Mouse (Mus musculus) pancreas, adult 10 weeks (tissue): ENCODE results near the gene Ces2f. TPM values are rescaled to one million over a fixed set of nuclear protein-coding genes. Genes with fewer than 3 reads are reported as not detected.

ENCODE experiments used
- polyA plus RNA-seq: library from polyadenylated mRNA; stranded (reverse); fragments of 350-450 nt; fragmentation: Illumina TruSeq; extraction: RNeasy Lipid Tissue Mini Kit (QIAGEN cat#74804); gene quantifications from one replicate; pipeline ENCODE4 v1.2.3, GENCODE M21; 2015; ENCODE audit warnings: low read depth, low replicate concordance; ENCODE audit not compliant: insufficient read depth

The Ces2f gene
- polyA plus RNA-seq: not detected

GRCm38 (mm10) chr8:104947056-104947455, at the start of gene Ces2f:
TSS of gene Ces2f (plus strand) at chr8:104947356.

GRCm38 (mm10) chr8:104925972-104926596, 21.1 kb upstream of the Ces2f start, which contains the start of gene Ces2e:
TSS of gene Ces2e (plus strand) at chr8:104926260.

GRCm38 (mm10) chr8:104961537-104961961, 14.4 kb downstream of the Ces2f start, which contains the start of gene Ces2g:
TSS of gene Ces2g (plus strand) at chr8:104961718.

GRCm38 (mm10) chr8:105000586-105000985, 53.4 kb downstream of the Ces2f start, which contains the start of gene Ces2h:
TSS of gene Ces2h (plus strand) at chr8:105000853.

Other genes with a start within 250 kb of the Ces2f start
- gene Ces2a, start 213.4 kb upstream of the Ces2f start, polyA plus RNA-seq: not detected
- not detected for gene Ces2b, start 115.8 kb upstream of the Ces2f start, polyA plus RNA-seq
- gene Ces2c, start 100.3 kb upstream of the Ces2f start, polyA plus RNA-seq: not detected
- gene Ces2e, start 21.1 kb upstream of the Ces2f start, polyA plus RNA-seq: 3.9 TPM
- gene Ces2g, start 14.4 kb downstream of the Ces2f start, polyA plus RNA-seq: 5.5 TPM
- gene Ces2h, start 53.5 kb downstream of the Ces2f start, polyA plus RNA-seq: not detected
- gene Ces3a, start 101.2 kb downstream of the Ces2f start, polyA plus RNA-seq: not detected
- not detected for gene Ces3b, start 136.4 kb downstream of the Ces2f start, polyA plus RNA-seq
- not detected for gene Ces4a, start 184.4 kb downstream of the Ces2f start, polyA plus RNA-seq
- gene Cbfb, start 223.3 kb downstream of the Ces2f start, polyA plus RNA-seq: 4.9 TPM